Mouse (Mus musculus): Measurements from ENCODE around the gene Pate4. TPM values are rescaled to one million over a fixed set of nuclear protein-coding genes. Genes with fewer than 3 reads are reported as not detected.

The Pate4 gene
- polyA plus RNA-seq, 1 experiment, result not detected

DNA sequence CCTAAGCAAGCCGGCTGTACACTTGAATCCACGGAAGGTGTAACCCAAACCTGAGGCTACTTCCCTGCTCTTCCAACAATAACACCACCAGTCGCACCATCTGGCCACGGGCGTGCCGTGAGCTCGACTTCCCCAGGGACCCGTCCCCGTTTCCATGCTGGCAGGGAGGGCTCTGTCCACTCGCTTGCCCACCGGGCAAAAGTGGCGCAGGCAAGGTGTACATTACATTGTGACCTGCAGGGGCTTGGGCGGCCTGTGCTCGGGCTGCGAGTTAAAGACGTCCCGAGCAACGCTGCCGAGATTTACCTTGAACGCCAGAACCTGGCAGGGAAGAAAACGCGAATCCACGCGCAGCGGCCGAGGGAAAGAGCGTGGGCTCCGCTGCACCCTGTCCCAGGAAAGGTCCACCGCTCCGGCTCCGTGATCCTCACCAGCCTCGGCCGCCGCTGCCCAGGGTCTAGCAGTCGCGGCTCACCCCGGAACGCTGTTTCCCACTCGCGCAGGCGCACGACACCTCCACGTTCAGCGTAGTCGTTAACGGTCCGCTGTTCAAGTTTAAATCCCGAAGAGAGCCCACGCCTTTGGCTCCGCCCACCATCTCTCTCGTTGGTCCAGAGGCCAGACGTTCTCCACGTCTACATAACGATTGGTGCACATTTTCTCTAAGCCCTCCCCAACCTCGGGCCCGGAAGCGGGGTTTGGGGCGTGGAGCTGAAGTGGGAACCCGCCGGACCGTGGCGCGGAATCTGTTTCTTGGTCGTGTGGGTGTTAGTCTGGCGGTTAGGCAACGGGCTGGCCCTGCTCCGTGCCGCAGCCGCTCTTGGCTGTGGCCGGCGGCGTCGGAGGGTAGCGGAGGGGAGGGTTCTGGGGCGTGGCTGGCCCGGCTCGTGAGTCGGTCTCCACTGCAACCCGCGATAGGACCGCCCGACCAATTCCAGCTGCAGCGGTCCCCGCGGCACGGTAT is 41.9 kb downstream of the Pate4 start, which contains the start of the genes Pate2 and Hyls1:
TSS of gene Pate2 (plus strand) at position 714 of the 964 bp plus-strand sequence.
TSS of gene Hyls1 (minus strand) at position 828 of the 964 bp plus-strand sequence.
- Histone ChIP-seq H3K9me3 (no peaks in the 10 kb centered on the region), H3K27me3 (replicated peaks) (peaks cover 16% of the 10 kb centered on the region), H3K4me1 (peaks cover 26% of the 10 kb centered on the region), H3K4me3 (replicated peaks) (peak within 1 kb of the TSS; percentile 92), H3K36me3 (replicated peaks; ENCODE audit: low read length) (peaks cover 32% of the 10 kb centered on the region)
- TF ChIP-seq GATA1 (IDR thresholded peaks at IDR 0.05; ENCODE audit: borderline replicate concordance, low read length), result no peak
- TF ChIP-seq FLI1 (IDR thresholded peaks at IDR 0.05; ENCODE audit: low read length), result no peak

DNA sequence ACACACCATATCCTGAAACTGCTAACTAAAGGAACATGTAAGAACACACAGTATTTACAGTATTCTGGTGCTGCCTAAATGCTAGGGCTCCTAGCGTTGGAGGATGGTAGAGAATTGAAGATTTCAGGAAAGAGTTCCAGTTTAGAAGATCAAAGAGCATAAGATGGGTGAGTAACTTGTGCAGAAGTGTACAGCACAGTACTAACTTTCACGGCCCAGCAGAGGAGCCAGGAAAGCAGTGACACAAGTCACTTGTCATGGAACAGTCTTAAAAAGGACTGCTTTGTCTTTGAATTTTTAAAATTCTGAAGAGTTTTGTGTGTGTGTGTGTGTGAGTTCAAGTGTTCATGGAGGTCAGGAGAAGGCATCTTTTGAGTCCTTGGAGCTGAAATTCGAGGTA is 43.7 kb downstream of the Pate4 start:
- Histone ChIP-seq H3K27me3 (replicated peaks) (peaks cover 4% of the 10 kb centered on the region), H3K9me3 (no peaks in the 10 kb centered on the region), H3K4me1 (peaks cover 20% of the 10 kb centered on the region; the same call in 1 of the 2 replicates), H3K36me3 (replicated peaks; ENCODE audit: low read length) (peaks cover 37% of the 10 kb centered on the region), H3K4me3 (replicated peaks) (no peak overlapping the region)
- TF ChIP-seq GATA1 (IDR thresholded peaks at IDR 0.05; ENCODE audit: borderline replicate concordance, low read length) (no peak), FLI1 (IDR thresholded peaks at IDR 0.05; ENCODE audit: low read length) (no peak)

DNA sequence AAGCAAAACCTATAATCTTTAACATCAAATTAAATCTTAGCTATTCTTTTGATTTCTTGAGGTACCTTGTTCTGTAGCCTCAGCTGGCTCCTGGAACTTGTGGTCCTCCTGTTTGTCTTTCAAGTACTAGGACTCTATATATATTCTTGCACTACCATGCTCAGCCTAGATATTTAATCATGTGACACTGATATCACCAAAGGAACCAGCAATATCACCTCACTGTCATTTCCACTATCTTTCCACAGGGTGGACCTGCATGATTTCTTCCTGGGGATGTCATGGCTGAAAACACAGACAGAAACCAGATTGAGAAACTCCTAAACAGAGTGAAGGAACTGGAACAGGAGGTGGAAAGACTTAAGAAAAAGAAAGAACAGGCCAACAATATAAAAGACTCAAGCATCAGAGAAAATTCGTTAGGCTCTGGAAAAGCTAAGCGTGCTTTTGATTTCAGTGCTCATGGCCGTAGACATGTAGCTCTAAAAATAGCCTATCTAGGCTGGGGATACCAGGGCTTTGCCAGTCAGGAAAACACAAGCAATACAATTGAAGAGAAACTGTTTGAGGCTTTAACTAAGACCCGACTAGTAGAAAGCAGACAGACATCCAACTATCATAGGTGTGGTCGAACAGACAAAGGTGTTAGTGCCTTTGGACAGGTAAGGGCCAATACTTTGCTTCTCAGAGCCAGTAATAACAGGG is 47.1 kb downstream of the Pate4 start:
- no peaks in the 10 kb centered on the region for H3K27me3 ChIP-seq (replicated peaks)
- TF ChIP-seq GATA1 (IDR thresholded peaks at IDR 0.05; ENCODE audit: borderline replicate concordance, low read length), result no peak
- no peak for TF ChIP-seq FLI1 (IDR thresholded peaks at IDR 0.05; ENCODE audit: low read length)
- H3K9me3 ChIP-seq, result no peaks in the 10 kb centered on the region
- H3K4me3 ChIP-seq (replicated peaks), result no peak overlapping the region
- peaks cover 40% of the 10 kb centered on the region for H3K4me1 ChIP-seq
- peaks cover 55% of the 10 kb centered on the region for H3K36me3 ChIP-seq (replicated peaks; ENCODE audit: low read length)

DNA sequence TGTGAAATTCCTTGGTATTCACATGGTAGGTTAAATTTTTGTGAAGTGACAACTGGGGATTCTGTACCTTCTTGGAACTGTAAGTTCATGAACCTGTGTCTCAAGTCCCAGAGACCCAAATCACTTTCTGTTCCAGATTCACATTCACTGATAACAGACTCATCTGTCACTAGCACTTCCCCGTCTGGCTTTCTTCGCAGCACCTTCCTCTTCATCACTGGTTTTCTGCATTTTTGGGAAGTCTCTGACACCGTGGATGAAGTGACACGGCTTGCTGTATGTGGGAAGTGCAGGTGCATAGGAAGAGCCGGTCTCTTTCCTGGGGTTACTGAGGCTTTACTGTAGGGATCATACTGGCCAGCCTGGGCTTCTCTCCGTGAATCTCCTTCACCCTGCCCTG is 50.2 kb downstream of the Pate4 start:
- Histone ChIP-seq H3K4me1 (peaks cover 35% of the 10 kb centered on the region), H3K4me3 (replicated peaks) (no peak overlapping the region), H3K9me3 (0 out of 2 replicates have a peak, but pooled peaks cover 2% of the 10 kb centered on the region), H3K27me3 (replicated peaks) (peaks cover 21% of the 10 kb centered on the region), H3K36me3 (replicated peaks; ENCODE audit: low read length) (peaks cover 40% of the 10 kb centered on the region)
- TF ChIP-seq FLI1 (IDR thresholded peaks at IDR 0.05; ENCODE audit: low read length) (no peak), GATA1 (IDR thresholded peaks at IDR 0.05; ENCODE audit: borderline replicate concordance, low read length) (no peak)

GRCm38 (mm10) chr9:35561076-35561475 is 50.7 kb downstream of the Pate4 start:
- no peak for TF ChIP-seq GATA1 (IDR thresholded peaks at IDR 0.05; ENCODE audit: borderline replicate concordance, low read length)
- TF ChIP-seq FLI1 (IDR thresholded peaks at IDR 0.05; ENCODE audit: low read length), result no peak
- H3K27me3 ChIP-seq (replicated peaks), result peaks cover 24% of the 10 kb centered on the region
- H3K36me3 ChIP-seq (replicated peaks; ENCODE audit: low read length), result peaks cover 35% of the 10 kb centered on the region
- H3K4me1 ChIP-seq, result peaks cover 35% of the 10 kb centered on the region
- 0 out of 2 replicates have a peak, but pooled peaks cover 2% of the 10 kb centered on the region for H3K9me3 ChIP-seq
- H3K4me3 ChIP-seq (replicated peaks), result no peak overlapping the region

DNA sequence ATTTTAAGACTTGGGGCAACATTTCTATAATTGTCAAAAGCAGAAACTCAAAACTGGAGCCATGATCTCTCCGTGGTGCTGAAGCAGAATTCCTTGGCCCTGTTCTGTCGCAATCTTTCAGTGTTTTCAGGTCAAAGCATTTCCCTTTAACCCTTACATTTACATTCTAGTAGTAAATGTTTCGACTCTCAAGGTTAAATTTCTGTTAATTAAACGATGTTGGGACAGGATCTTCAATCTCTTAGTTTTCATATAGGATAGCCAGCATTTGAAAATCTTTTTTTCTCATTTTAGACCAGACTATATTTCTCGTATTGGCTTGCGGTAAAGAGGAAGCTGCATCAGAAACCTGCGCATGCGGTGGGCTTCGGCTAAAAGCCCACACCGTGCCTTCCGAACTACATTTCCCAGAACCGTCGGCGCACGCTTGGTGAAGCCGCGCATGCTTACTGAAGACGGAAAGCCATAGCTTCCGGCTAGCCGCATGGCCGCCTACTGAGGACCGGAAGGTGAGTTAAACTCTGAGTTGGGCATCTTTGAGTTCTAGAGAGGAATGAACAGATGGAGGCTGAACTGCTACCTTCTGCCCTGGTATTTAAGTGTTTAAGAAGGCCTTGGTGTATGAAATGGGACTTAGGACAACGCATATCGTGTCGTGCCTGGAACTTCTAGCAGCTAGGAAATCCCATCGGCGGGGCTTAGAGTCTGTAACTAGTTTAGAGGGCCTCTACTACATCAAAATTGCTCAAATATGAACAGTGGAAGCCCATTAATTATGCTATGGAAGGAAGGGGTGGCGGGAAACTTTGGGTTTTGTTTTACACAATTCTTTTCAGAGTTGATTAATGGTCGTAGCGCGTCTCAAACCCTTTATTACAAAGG is 52.5 kb downstream of the Pate4 start:
- Histone ChIP-seq H3K4me1 (peaks cover 29% of the 10 kb centered on the region), H3K36me3 (replicated peaks; ENCODE audit: low read length) (peaks cover 18% of the 10 kb centered on the region), H3K4me3 (replicated peaks) (peak overlapping the region; percentile 97), H3K27me3 (replicated peaks) (peaks cover 33% of the 10 kb centered on the region), H3K9me3 (0 out of 2 replicates have a peak, but pooled peaks cover 2% of the 10 kb centered on the region)
- TF ChIP-seq FLI1 (IDR thresholded peaks at IDR 0.05; ENCODE audit: low read length) (no peak), GATA1 (IDR thresholded peaks at IDR 0.05; ENCODE audit: borderline replicate concordance, low read length) (no peak)

- Histone ChIP-seq H3K27me3 (replicated peaks) (peaks cover 40% of the 10 kb centered on the region), H3K4me1 (peaks cover 29% of the 10 kb centered on the region), H3K9me3 (0 out of 2 replicates have a peak, but pooled peaks cover 2% of the 10 kb centered on the region), H3K36me3 (replicated peaks; ENCODE audit: low read length) (peaks cover 18% of the 10 kb centered on the region), H3K4me3 (replicated peaks) (peak within 1 kb of the TSS; percentile 97)
- TF ChIP-seq FLI1 (IDR thresholded peaks at IDR 0.05; ENCODE audit: low read length), result no peak
- TF ChIP-seq GATA1 (IDR thresholded peaks at IDR 0.05; ENCODE audit: borderline replicate concordance, low read length), result no peak
These were observed 53.3 kb downstream of the Pate4 start, which contains the start of the genes Ddx25 and Pus3 for GRCm38 (mm10) chr9:35558257-35559008. Gene Ddx25, minus strand, starts transcription at chr9:35558528. Gene Pus3, plus strand, starts transcription at chr9:35558595.

Other genes with a start within 250 kb of the Pate4 start
- gene Cdon, start 190.8 kb downstream of the Pate4 start, polyA plus RNA-seq (2012; ENCODE audit: insufficient read depth, low replicate concordance), result not detected in 2 replicates
- not detected in 2 replicates for gene Gm1113, start 93.7 kb downstream of the Pate4 start, polyA plus RNA-seq (2012; ENCODE audit: insufficient read depth, low replicate concordance)
- gene Ddx25, start 53.4 kb downstream of the Pate4 start, polyA plus RNA-seq (2012; ENCODE audit: insufficient read depth, low replicate concordance), result not detected in 2 replicates
- gene Pus3, start 53.3 kb downstream of the Pate4 start, polyA plus RNA-seq (2012; ENCODE audit: insufficient read depth, low replicate concordance), result 1.0 TPM in 1 of 2 replicates, not detected in the other
- not detected in 2 replicates for gene Pate2, start 41.7 kb downstream of the Pate4 start, polyA plus RNA-seq (2012; ENCODE audit: insufficient read depth, low replicate concordance)
- gene Hyls1, start 41.5 kb downstream of the Pate4 start, polyA plus RNA-seq (2012; ENCODE audit: insufficient read depth, low replicate concordance), result 2.1 TPM in 1 of 2 replicates, not detected in the other
- not detected in 2 replicates for gene Pate3, start 36.3 kb upstream of the Pate4 start, polyA plus RNA-seq (2012; ENCODE audit: insufficient read depth, low replicate concordance)
- 0.19 TPM in 1 of 2 replicates, not detected in the other for gene Pate1, start 75.4 kb upstream of the Pate4 start, polyA plus RNA-seq (2012; ENCODE audit: insufficient read depth, low replicate concordance)
- not detected in 2 replicates for gene Gm17677, start 129.1 kb upstream of the Pate4 start, polyA plus RNA-seq (2012; ENCODE audit: insufficient read depth, low replicate concordance)
- not detected in 2 replicates for gene Gm17727, start 166.2 kb upstream of the Pate4 start, polyA plus RNA-seq (2012; ENCODE audit: insufficient read depth, low replicate concordance)
- gene Gm27235, start 178.2 kb upstream of the Pate4 start, polyA plus RNA-seq (2012; ENCODE audit: insufficient read depth, low replicate concordance), result not detected in 2 replicates
- not detected in 2 replicates for gene D730048I06Rik, start 178.2 kb upstream of the Pate4 start, polyA plus RNA-seq (2012; ENCODE audit: insufficient read depth, low replicate concordance)
- gene 9230110F15Rik, start 232.2 kb upstream of the Pate4 start, polyA plus RNA-seq (2012; ENCODE audit: insufficient read depth, low replicate concordance), result not detected in 2 replicates

Data from megakaryocyte, embryonic 14.5 days (primary cell).